In the genomic region with DNA sequence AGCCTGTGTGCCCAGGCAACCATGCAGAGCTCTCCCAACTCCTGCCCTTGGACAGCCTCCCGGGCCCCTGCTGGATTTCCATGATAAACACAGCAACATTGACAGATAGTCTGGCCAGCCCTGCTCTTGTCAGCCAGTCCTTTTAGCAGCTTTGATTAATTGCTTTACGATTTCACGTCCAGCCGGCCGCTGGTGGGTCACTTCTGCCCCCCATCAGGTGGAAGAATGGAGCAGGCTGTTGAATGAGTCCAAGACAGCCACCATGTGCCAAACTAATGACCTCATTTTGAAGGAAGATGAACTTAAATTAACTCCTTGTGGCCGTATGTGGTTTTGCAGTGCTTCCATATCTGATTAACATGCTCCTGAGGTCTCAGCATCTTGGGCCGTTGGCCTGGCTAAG, we compare ENCODE assay signal across 9 mouse cellular contexts. TPM values are rescaled to one million over a fixed set of nuclear protein-coding genes. Genes with fewer than 3 reads are reported as not detected.
DNase-seq lines count a peak whose midpoint lies in the region; ATAC-seq and TF ChIP-seq lines count a peak whose summit lies in the region.
"Had no signal": no experiment of that assay in that cellular context is flagged by ENCODE, and none has a peak within 500 bp of the region (broad histone marks: within the 10 kb centered on the region; RNA-seq: fewer than 3 reads in every experiment).

No protein-coding gene starts in this region.

- DNase-seq in layer of hippocampus, adult 2 months (ENCODE audit: low spot score in 2 of 2) = no peak
- DNase-seq in layer of hippocampus, adult 8-10 months (ENCODE audit: low spot score in 2 of 2) = no peak
- DNase-seq in ES-CJ7 (ENCODE audit: low read depth, low spot score) (peak; percentile 33), adipocyte (ENCODE audit: low spot score) (peak; percentile 19)
- DNase-seq in adrenal gland, postnatal 36 days = no peak
- no peak for DNase-seq in adrenal gland, postnatal 14 days

- peak; percentile 32; the same call in 1 of the 2 replicates for ATAC-seq in megakaryocyte-erythroid progenitor cell, adult 5-6 weeks (replicated peaks; ENCODE audit: low FRiP score, low TSS enrichment, poor library complexity, severe bottlenecking)
- ATAC-seq: inflammation-experienced regulatory T-cells, adult 6 months had no signal

- no peak overlapping the region for H3K27ac ChIP-seq in layer of hippocampus, adult 2 months

- peak; percentile 53 for TF ChIP-seq CTCF in layer of hippocampus, adult 2 months (conservative IDR thresholded peaks at IDR 0.05)

- no peak overlapping the region for H3K4me3 ChIP-seq in layer of hippocampus, adult 2 months

RNA-seq across cellular contexts. Expression of a gene that starts 30.0 kb away (rescaled TPM):
- total RNA-seq in layer of hippocampus, adult 2 months (2021) = under 1 TPM in 1 of 2 experiments, not detected in 1; 0.15 TPM
- total RNA-seq in layer of hippocampus, adult 8-10 months (2022) = under 1 TPM in 2 of 4 experiments, not detected in 2; 0.14 to 0.37 TPM
- not detected in 2 replicates for total RNA-seq in megakaryocyte-erythroid progenitor cell, adult 5-6 weeks (2014; fragmentation: Nextera tagmentation)
- not detected in 2 replicates for total RNA-seq in megakaryocyte-erythroid progenitor cell, adult 5-6 weeks (2017)
- not detected for total RNA-seq in adrenal gland, postnatal 36 days (2021)
- total RNA-seq in adrenal gland, postnatal 14 days (2021) = not detected in 2 replicates
- total RNA-seq: monocyte, adult 5-6 weeks had no signal

RNA-seq across cellular contexts. Expression of a gene that starts 37.4 kb away (rescaled TPM):
- 10 to 100 TPM; 41.3 to 42.1 TPM for total RNA-seq in layer of hippocampus, adult 2 months (2021)
- total RNA-seq in layer of hippocampus, adult 8-10 months (2022) = 10 to 100 TPM; 35.5 to 47.2 (median 43.6) TPM
- 48.4 and 61.8 TPM in 2 replicates for total RNA-seq in megakaryocyte-erythroid progenitor cell, adult 5-6 weeks (2014; fragmentation: Nextera tagmentation)
- total RNA-seq in megakaryocyte-erythroid progenitor cell, adult 5-6 weeks (2017) = 29.8 and 76.8 TPM in 2 replicates
- 10 to 100 TPM; 48.8 to 54.2 TPM for total RNA-seq in adrenal gland, postnatal 36 days (2021)
- 49.9 and 54.4 TPM in 2 replicates for total RNA-seq in adrenal gland, postnatal 14 days (2021)

Comparison
In these comparisons a context has a peak if more than half of its experiments do, and no peak if none do; other contexts are left out.
1. DNase-seq: peak in ES-CJ7 (single experiment) and adipocyte (single experiment); none in layer of hippocampus, adult 2 months (0 of 2), layer of hippocampus, adult 8-10 months (0 of 2), adrenal gland, postnatal 36 days (0 of 2) and adrenal gland, postnatal 14 days (single experiment).